Mouse (Mus musculus): Measurements from ENCODE around the gene Pde4d. TPM values are rescaled to one million over a fixed set of nuclear protein-coding genes. Genes with fewer than 3 reads are reported as not detected.

Pde4d gene
- polyA plus RNA-seq, 1 experiment from 2014 or later, result 17.7 TPM

GRCm38 (mm10) chr13:108654026-108654723 lies 204.4 kb downstream of the Pde4d start:
- no peaks in the 10 kb centered on the region for H3K36me3 ChIP-seq
- peaks cover 3% of the 10 kb centered on the region; the same call in 1 of the 2 replicates for H3K4me1 ChIP-seq
- no peaks in the 10 kb centered on the region for H3K27me3 ChIP-seq
- no peak overlapping the region for H3K4me3 ChIP-seq
- ATAC-seq (ENCODE audit: insufficient number of reproducible peaks, low FRiP score, low TSS enrichment, low read depth), result no peak
- H3K4me2 ChIP-seq, result no peak overlapping the region
- no peak overlapping the region for H3K27ac ChIP-seq
- H3K9ac ChIP-seq, result no peak overlapping the region
- no peaks in the 10 kb centered on the region for H3K9me3 ChIP-seq
- WGBS, result 55% methylated on average over 10 of the region's 10 CpGs

GRCm38 (mm10) chr13:108666579-108666978 lies 216.8 kb downstream of the Pde4d start:
- Histone ChIP-seq H3K4me2 (no peak overlapping the region), H3K27ac (no peak overlapping the region), H3K9me3 (no peaks in the 10 kb centered on the region), H3K36me3 (no peaks in the 10 kb centered on the region), H3K4me1 (no peaks in the 10 kb centered on the region), H3K4me3 (no peak overlapping the region), H3K27me3 (no peaks in the 10 kb centered on the region), H3K9ac (no peak overlapping the region)
- ATAC-seq (ENCODE audit: insufficient number of reproducible peaks, low FRiP score, low TSS enrichment, low read depth), result no peak

GRCm38 (mm10) chr13:108667077-108667476 lies 217.3 kb downstream of the Pde4d start:
- Histone ChIP-seq H3K4me1 (no peaks in the 10 kb centered on the region), H3K36me3 (no peaks in the 10 kb centered on the region), H3K4me3 (no peak overlapping the region), H3K9ac (no peak overlapping the region), H3K27ac (no peak overlapping the region), H3K9me3 (no peaks in the 10 kb centered on the region), H3K27me3 (no peaks in the 10 kb centered on the region), H3K4me2 (no peak overlapping the region)
- no peak for ATAC-seq (ENCODE audit: insufficient number of reproducible peaks, low FRiP score, low TSS enrichment, low read depth)
- 59% methylated on average over 1 of the region's 1 CpGs for WGBS

GRCm38 (mm10) chr13:108677056-108677455 lies 227.3 kb downstream of the Pde4d start:
- Histone ChIP-seq H3K4me1 (no peaks in the 10 kb centered on the region), H3K4me3 (no peak overlapping the region), H3K9ac (no peak overlapping the region), H3K9me3 (no peaks in the 10 kb centered on the region), H3K4me2 (no peak overlapping the region), H3K27me3 (no peaks in the 10 kb centered on the region), H3K27ac (no peak overlapping the region), H3K36me3 (no peaks in the 10 kb centered on the region)
- no peak for ATAC-seq (ENCODE audit: insufficient number of reproducible peaks, low FRiP score, low TSS enrichment, low read depth)

GRCm38 (mm10) chr13:108683018-108683417 lies 233.3 kb downstream of the Pde4d start:
- H3K36me3 ChIP-seq, result no peaks in the 10 kb centered on the region
- 64% methylated on average over 4 of the region's 4 CpGs for WGBS
- no peak for ATAC-seq (ENCODE audit: insufficient number of reproducible peaks, low FRiP score, low TSS enrichment, low read depth)

GRCm38 (mm10) chr13:108685817-108686216 lies 236.1 kb downstream of the Pde4d start:
- no peak overlapping the region for H3K27ac ChIP-seq
- no peaks in the 10 kb centered on the region for H3K9me3 ChIP-seq
- H3K4me3 ChIP-seq, result no peak overlapping the region
- H3K27me3 ChIP-seq, result no peaks in the 10 kb centered on the region
- no peaks in the 10 kb centered on the region for H3K36me3 ChIP-seq
- no peaks in the 10 kb centered on the region for H3K4me1 ChIP-seq
- 57% methylated on average over 7 of the region's 7 CpGs for WGBS
- no peak overlapping the region for H3K4me2 ChIP-seq
- H3K9ac ChIP-seq, result no peak overlapping the region
- ATAC-seq (ENCODE audit: insufficient number of reproducible peaks, low FRiP score, low TSS enrichment, low read depth), result no peak

More at GRCm38 (mm10) chr13:108683018-108683417, 233.3 kb downstream of the Pde4d start:
- H3K4me3 ChIP-seq, result no peak overlapping the region
- no peaks in the 10 kb centered on the region for H3K4me1 ChIP-seq
- no peak overlapping the region for H3K4me2 ChIP-seq
- H3K9ac ChIP-seq, result no peak overlapping the region
- H3K27me3 ChIP-seq, result no peaks in the 10 kb centered on the region
- no peaks in the 10 kb centered on the region for H3K9me3 ChIP-seq
- H3K27ac ChIP-seq, result no peak overlapping the region

GRCm38 (mm10) chr13:108686262-108686661 lies 236.5 kb downstream of the Pde4d start:
- no peaks in the 10 kb centered on the region for H3K4me1 ChIP-seq
- H3K27me3 ChIP-seq, result no peaks in the 10 kb centered on the region
- no peak overlapping the region for H3K9ac ChIP-seq
- H3K9me3 ChIP-seq, result no peaks in the 10 kb centered on the region
- no peak overlapping the region for H3K27ac ChIP-seq
- no peak for ATAC-seq (ENCODE audit: insufficient number of reproducible peaks, low FRiP score, low TSS enrichment, low read depth)
- H3K4me3 ChIP-seq, result no peak overlapping the region
- H3K36me3 ChIP-seq, result no peaks in the 10 kb centered on the region
- 72% methylated on average over 2 of the region's 2 CpGs for WGBS
- H3K4me2 ChIP-seq, result no peak overlapping the region

- Histone ChIP-seq H3K4me2 (no peak overlapping the region), H3K27me3 (no peaks in the 10 kb centered on the region), H3K27ac (no peak overlapping the region), H3K36me3 (no peaks in the 10 kb centered on the region), H3K4me3 (no peak overlapping the region), H3K4me1 (no peaks in the 10 kb centered on the region), H3K9ac (no peak overlapping the region), H3K9me3 (no peaks in the 10 kb centered on the region)
- no peak for ATAC-seq (ENCODE audit: insufficient number of reproducible peaks, low FRiP score, low TSS enrichment, low read depth)
- 62% methylated on average over 4 of the region's 4 CpGs for WGBS
Observed at GRCm38 (mm10) chr13:108686807-108687206, 237.1 kb downstream of the Pde4d start.

GRCm38 (mm10) chr13:108692883-108693550 lies 243.3 kb downstream of the Pde4d start:
- Histone ChIP-seq H3K36me3 (no peaks in the 10 kb centered on the region), H3K27ac (no peak overlapping the region), H3K27me3 (no peaks in the 10 kb centered on the region), H3K4me1 (no peaks in the 10 kb centered on the region), H3K4me3 (no peak overlapping the region), H3K4me2 (no peak overlapping the region), H3K9me3 (no peaks in the 10 kb centered on the region), H3K9ac (no peak overlapping the region)
- ATAC-seq (ENCODE audit: insufficient number of reproducible peaks, low FRiP score, low TSS enrichment, low read depth), result no peak
- WGBS, result 81% methylated on average over 12 of the region's 12 CpGs

GRCm38 (mm10) chr13:108705441-108705840 lies 255.7 kb downstream of the Pde4d start:
- Histone ChIP-seq H3K4me1 (no peaks in the 10 kb centered on the region), H3K27ac (no peak overlapping the region), H3K9me3 (no peaks in the 10 kb centered on the region), H3K4me2 (no peak overlapping the region), H3K36me3 (no peaks in the 10 kb centered on the region), H3K9ac (no peak overlapping the region), H3K27me3 (no peaks in the 10 kb centered on the region), H3K4me3 (no peak overlapping the region)
- ATAC-seq (ENCODE audit: insufficient number of reproducible peaks, low FRiP score, low TSS enrichment, low read depth), result no peak
- 88% methylated on average over 4 of the region's 4 CpGs for WGBS

GRCm38 (mm10) chr13:108714032-108714431 lies 264.3 kb downstream of the Pde4d start:
- no peak for ATAC-seq (ENCODE audit: insufficient number of reproducible peaks, low FRiP score, low TSS enrichment, low read depth)

GRCm38 (mm10) chr13:108715029-108715428 lies 265.3 kb downstream of the Pde4d start:
- no peak overlapping the region for H3K4me2 ChIP-seq
- H3K4me3 ChIP-seq, result no peak overlapping the region
- H3K36me3 ChIP-seq, result no peaks in the 10 kb centered on the region
- ATAC-seq (ENCODE audit: insufficient number of reproducible peaks, low FRiP score, low TSS enrichment, low read depth), result no peak
- H3K27ac ChIP-seq, result no peak overlapping the region
- H3K27me3 ChIP-seq, result no peaks in the 10 kb centered on the region
- WGBS, result 80% methylated on average over 3 of the region's 3 CpGs
- H3K9ac ChIP-seq, result no peak overlapping the region
- H3K4me1 ChIP-seq, result no peaks in the 10 kb centered on the region
- no peaks in the 10 kb centered on the region for H3K9me3 ChIP-seq

More at GRCm38 (mm10) chr13:108714032-108714431, 264.3 kb downstream of the Pde4d start:
- no peaks in the 10 kb centered on the region for H3K4me1 ChIP-seq
- 83% methylated on average over 3 of the region's 3 CpGs for WGBS
- no peak overlapping the region for H3K4me2 ChIP-seq
- H3K36me3 ChIP-seq, result no peaks in the 10 kb centered on the region
- H3K9me3 ChIP-seq, result no peaks in the 10 kb centered on the region
- H3K4me3 ChIP-seq, result no peak overlapping the region
- H3K9ac ChIP-seq, result no peak overlapping the region
- H3K27me3 ChIP-seq, result no peaks in the 10 kb centered on the region
- H3K27ac ChIP-seq, result no peak overlapping the region
